Mouse (Mus musculus) cortical plate, adult 2 months (tissue): ENCODE data around the gene Rnft1.

Experiments used
- CTCF ChIP-seq: fragments of 200-500 bp; IDR thresholded peaks from 2 replicates; pipeline ENCODE4 v1.5.1; 2011; ENCODE audit warnings: mild to moderate bottlenecking, control low read depth, low read length; ENCODE audit not compliant: insufficient read depth; ENCODE audit errors: extremely low read depth
- POLR2A ChIP-seq: fragments of 200-500 bp; IDR thresholded peaks from 2 replicates; pipeline ENCODE4 v1.6.1; 2011; ENCODE audit warnings: mild to moderate bottlenecking, low read length, control low read depth; ENCODE audit not compliant: insufficient read depth; ENCODE audit errors: extremely low read depth

DNA sequence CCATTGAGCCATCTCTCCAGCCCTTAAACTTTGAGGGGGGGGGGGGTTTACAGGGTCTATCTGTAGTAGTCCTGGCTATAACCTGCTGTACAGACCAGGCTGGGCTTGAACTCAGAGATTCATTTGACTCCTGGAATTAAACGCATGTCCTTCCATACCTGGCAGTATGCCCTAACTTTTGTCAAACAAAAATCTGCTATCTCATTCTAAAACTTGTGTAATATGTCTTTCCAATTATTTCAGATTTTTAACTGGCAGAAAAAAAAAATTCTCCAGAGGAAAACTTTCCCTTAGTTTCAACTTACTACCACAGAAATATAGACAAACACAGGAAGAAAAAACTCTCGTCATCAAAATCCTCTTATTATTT is 56.0 kb downstream of the Rnft1 start:
- TF ChIP-seq POLR2A (no peak), CTCF (no peak)
